Mouse (Mus musculus) erythroblast, adult 5-6 weeks (primary cell): ENCODE data around the gene Lrsam1. TPM values are rescaled to one million over a fixed set of nuclear protein-coding genes. Genes with fewer than 3 reads are reported as not detected.

Source experiments
- ATAC-seq: replicated peaks from 2 replicates; pipeline ENCODE4 v1.8.0; 2016; ENCODE audit warnings: moderate number of reproducible peaks, mild to moderate bottlenecking, moderate TSS enrichment, inconsistent platforms; ENCODE audit not compliant: poor library complexity, low FRiP score, severe bottlenecking
- total RNA-seq, 2 experiments: library from RNA; stranded (forward) in 1 of 2; stranded (reverse) in 1 of 2; fragments of 150-400 nt in 1 of 2; fragments of 200-764, 138-1000 nt in 1 of 2; gene quantifications; 2 replicates each; pipeline versions ENCODE4 v1.2.3 to v1.2.4; 2015 to 2017; ENCODE audit warnings: low replicate concordance in 2 of 2

Gene Lrsam1
- total RNA-seq, 2 experiments from 2014 or later: 3.1 to 3.5 TPM

- ATAC-seq: no peak
Measured at GRCm38 (mm10) chr2:32968024-32968614, 6.7 kb upstream of the Lrsam1 start.

- peak; percentile 84 for ATAC-seq
Measured at GRCm38 (mm10) chr2:32966689-32967631, 5.5 kb upstream of the Lrsam1 start.

GRCm38 (mm10) chr2:32966184-32966688 is 4.8 kb upstream of the Lrsam1 start:
- no peak for ATAC-seq

- no peak for ATAC-seq
Measured at GRCm38 (mm10) chr2:32965511-32966183, 4.2 kb upstream of the Lrsam1 start.

GRCm38 (mm10) chr2:32964659-32965457 is 3.4 kb upstream of the Lrsam1 start:
- no peak for ATAC-seq

GRCm38 (mm10) chr2:32963981-32964380 is 2.6 kb upstream of the Lrsam1 start:
- no peak for ATAC-seq

- no peak for ATAC-seq
Measured at GRCm38 (mm10) chr2:32963544-32963943, 2.1 kb upstream of the Lrsam1 start.

- ATAC-seq: no peak
Measured at GRCm38 (mm10) chr2:32962875-32963220, 1.4 kb upstream of the Lrsam1 start.

GRCm38 (mm10) chr2:32962062-32962874 is 854 bp upstream of the Lrsam1 start:
- ATAC-seq: no peak

- no peak for ATAC-seq
Measured at GRCm38 (mm10) chr2:32960273-32960672, 1.1 kb downstream of the Lrsam1 start.

- ATAC-seq: no peak
Measured at GRCm38 (mm10) chr2:32957344-32957743, 4.1 kb downstream of the Lrsam1 start.

GRCm38 (mm10) chr2:32954581-32954980 is 6.8 kb downstream of the Lrsam1 start:
- no peak for ATAC-seq

GRCm38 (mm10) chr2:32947454-32947853 is 14.0 kb downstream of the Lrsam1 start:
- no peak for ATAC-seq

- ATAC-seq: no peak
Measured at GRCm38 (mm10) chr2:32940483-32940882, 20.9 kb downstream of the Lrsam1 start.

GRCm38 (mm10) chr2:32939418-32939817 is 22.0 kb downstream of the Lrsam1 start:
- ATAC-seq: peak; percentile 64

GRCm38 (mm10) chr2:32938741-32939140 is 22.7 kb downstream of the Lrsam1 start:
- ATAC-seq: no peak

GRCm38 (mm10) chr2:32931730-32932129 is 29.7 kb downstream of the Lrsam1 start:
- no peak for ATAC-seq

- ATAC-seq: no peak
Measured at GRCm38 (mm10) chr2:32928947-32929829, 32.2 kb downstream of the Lrsam1 start.
